Mouse (Mus musculus): ENCODE measurements around the gene Slamf9. TPM values are rescaled to one million over a fixed set of nuclear protein-coding genes. Genes with fewer than 3 reads are reported as not detected.

Gene Slamf9
- polyA plus RNA-seq, 1 experiment, result 4.5 TPM

GRCm38 (mm10) chr1:172474196-172474595 lies 962 bp upstream of the Slamf9 start:
- H3K4me3 ChIP-seq (ENCODE audit: insufficient read depth, low read depth, low read length), result no peak overlapping the region
- no peaks in the 10 kb centered on the region for H3K4me1 ChIP-seq (ENCODE audit: control insufficient read depth, insufficient read depth, insufficient read length, low read length)
- no peak overlapping the region for H3K27ac ChIP-seq (replicated peaks; ENCODE audit: low read depth, low read length)

GRCm38 (mm10) chr1:172478020-172478419 lies 2.9 kb downstream of the Slamf9 start:
- H3K27ac ChIP-seq (replicated peaks; ENCODE audit: low read depth, low read length), result no peak overlapping the region
- H3K4me3 ChIP-seq (ENCODE audit: insufficient read depth, low read depth, low read length), result no peak overlapping the region
- H3K4me1 ChIP-seq (ENCODE audit: control insufficient read depth, insufficient read depth, insufficient read length, low read length), result no peaks in the 10 kb centered on the region

GRCm38 (mm10) chr1:172480376-172480775 lies 5.2 kb downstream of the Slamf9 start:
- no peak overlapping the region for H3K27ac ChIP-seq (replicated peaks; ENCODE audit: low read depth, low read length)

GRCm38 (mm10) chr1:172481111-172481510 lies 6.0 kb downstream of the Slamf9 start:
- Histone ChIP-seq H3K27ac (replicated peaks; ENCODE audit: low read depth, low read length) (no peak overlapping the region), H3K4me3 (ENCODE audit: insufficient read depth, low read depth, low read length) (no peak overlapping the region), H3K4me1 (ENCODE audit: control insufficient read depth, insufficient read depth, insufficient read length, low read length) (no peaks in the 10 kb centered on the region)

More at GRCm38 (mm10) chr1:172480376-172480775, 5.2 kb downstream of the Slamf9 start:
- H3K4me1 ChIP-seq (ENCODE audit: control insufficient read depth, insufficient read depth, insufficient read length, low read length), result no peaks in the 10 kb centered on the region
- H3K4me3 ChIP-seq (ENCODE audit: insufficient read depth, low read depth, low read length), result no peak overlapping the region

- no peaks in the 10 kb centered on the region for H3K4me1 ChIP-seq (ENCODE audit: control insufficient read depth, insufficient read depth, insufficient read length, low read length)
- H3K4me3 ChIP-seq (ENCODE audit: insufficient read depth, low read depth, low read length), result peak within 1 kb of the TSS; percentile 49
- peak within 1 kb of the TSS; percentile 59; the same call in 1 of the 2 replicates for H3K27ac ChIP-seq (replicated peaks; ENCODE audit: low read depth, low read length)
Measured at GRCm38 (mm10) chr1:172481540-172482280, 6.6 kb downstream of the Slamf9 start, which contains the start of gene Igsf9. Igsf9 (plus strand) TSS chr1:172481788.

GRCm38 (mm10) chr1:172482518-172483360 lies 7.6 kb downstream of the Slamf9 start:
- H3K4me3 ChIP-seq (ENCODE audit: insufficient read depth, low read depth, low read length), result peak overlapping the region; percentile 49
- H3K4me1 ChIP-seq (ENCODE audit: control insufficient read depth, insufficient read depth, insufficient read length, low read length), result no peaks in the 10 kb centered on the region
- H3K27ac ChIP-seq (replicated peaks; ENCODE audit: low read depth, low read length), result no peak overlapping the region

- Histone ChIP-seq H3K4me3 (ENCODE audit: insufficient read depth, low read depth, low read length) (no peak overlapping the region), H3K27ac (replicated peaks; ENCODE audit: low read depth, low read length) (no peak overlapping the region), H3K4me1 (ENCODE audit: control insufficient read depth, insufficient read depth, insufficient read length, low read length) (no peaks in the 10 kb centered on the region)
Measured at GRCm38 (mm10) chr1:172483361-172483660, 8.2 kb downstream of the Slamf9 start.

- Histone ChIP-seq H3K4me3 (ENCODE audit: insufficient read depth, low read depth, low read length) (no peak overlapping the region), H3K27ac (replicated peaks; ENCODE audit: low read depth, low read length) (no peak overlapping the region), H3K4me1 (ENCODE audit: control insufficient read depth, insufficient read depth, insufficient read length, low read length) (no peaks in the 10 kb centered on the region)
Measured at GRCm38 (mm10) chr1:172484236-172484635, 9.1 kb downstream of the Slamf9 start.

- no peaks in the 10 kb centered on the region for H3K4me1 ChIP-seq (ENCODE audit: control insufficient read depth, insufficient read depth, insufficient read length, low read length)
- no peak overlapping the region for H3K27ac ChIP-seq (replicated peaks; ENCODE audit: low read depth, low read length)
- no peak overlapping the region for H3K4me3 ChIP-seq (ENCODE audit: insufficient read depth, low read depth, low read length)
Measured at GRCm38 (mm10) chr1:172484671-172485070, 9.5 kb downstream of the Slamf9 start.

- Histone ChIP-seq H3K4me1 (ENCODE audit: control insufficient read depth, insufficient read depth, insufficient read length, low read length) (no peaks in the 10 kb centered on the region), H3K4me3 (ENCODE audit: insufficient read depth, low read depth, low read length) (no peak overlapping the region), H3K27ac (replicated peaks; ENCODE audit: low read depth, low read length) (no peak overlapping the region)
Measured at GRCm38 (mm10) chr1:172485821-172486220, 10.7 kb downstream of the Slamf9 start.

GRCm38 (mm10) chr1:172486236-172486635 lies 11.1 kb downstream of the Slamf9 start:
- no peak overlapping the region for H3K4me3 ChIP-seq (ENCODE audit: insufficient read depth, low read depth, low read length)
- no peaks in the 10 kb centered on the region for H3K4me1 ChIP-seq (ENCODE audit: control insufficient read depth, insufficient read depth, insufficient read length, low read length)
- no peak overlapping the region for H3K27ac ChIP-seq (replicated peaks; ENCODE audit: low read depth, low read length)

GRCm38 (mm10) chr1:172486651-172487050 lies 11.5 kb downstream of the Slamf9 start:
- H3K4me3 ChIP-seq (ENCODE audit: insufficient read depth, low read depth, low read length), result no peak overlapping the region
- H3K27ac ChIP-seq (replicated peaks; ENCODE audit: low read depth, low read length), result no peak overlapping the region
- no peaks in the 10 kb centered on the region for H3K4me1 ChIP-seq (ENCODE audit: control insufficient read depth, insufficient read depth, insufficient read length, low read length)

GRCm38 (mm10) chr1:172487859-172488258 lies 12.7 kb downstream of the Slamf9 start:
- H3K4me3 ChIP-seq (ENCODE audit: insufficient read depth, low read depth, low read length), result no peak overlapping the region
- no peak overlapping the region for H3K27ac ChIP-seq (replicated peaks; ENCODE audit: low read depth, low read length)
- H3K4me1 ChIP-seq (ENCODE audit: control insufficient read depth, insufficient read depth, insufficient read length, low read length), result no peaks in the 10 kb centered on the region

- Histone ChIP-seq H3K4me3 (ENCODE audit: insufficient read depth, low read depth, low read length) (no peak overlapping the region), H3K27ac (replicated peaks; ENCODE audit: low read depth, low read length) (no peak overlapping the region), H3K4me1 (ENCODE audit: control insufficient read depth, insufficient read depth, insufficient read length, low read length) (no peaks in the 10 kb centered on the region)
Measured at GRCm38 (mm10) chr1:172488831-172489230, 13.7 kb downstream of the Slamf9 start.

GRCm38 (mm10) chr1:172489585-172490250 lies 14.6 kb downstream of the Slamf9 start:
- Histone ChIP-seq H3K4me3 (ENCODE audit: insufficient read depth, low read depth, low read length) (0 out of 2 replicates have a peak overlapping the region, but pooled peaks have one; percentile 52), H3K27ac (replicated peaks; ENCODE audit: low read depth, low read length) (no peak overlapping the region), H3K4me1 (ENCODE audit: control insufficient read depth, insufficient read depth, insufficient read length, low read length) (no peaks in the 10 kb centered on the region)
